Mouse (Mus musculus) kidney, postnatal 14 days (tissue): Measurements from ENCODE around the gene Etv6.

Experiments used
- DNase-seq: peaks from one replicate; pipeline ENCODE4 v3.0.0; 2022; ENCODE audit warnings: mixed read lengths

Etv6 gene

GRCm38 (mm10) chr6:134115219-134115968, 79.9 kb downstream of the Etv6 start:
- no peak for DNase-seq

GRCm38 (mm10) chr6:134117380-134117938, 82.0 kb downstream of the Etv6 start:
- DNase-seq = no peak

- no peak for DNase-seq
Measured at GRCm38 (mm10) chr6:134118506-134118905, 83.0 kb downstream of the Etv6 start.

- peak; percentile 18 for DNase-seq
Measured at GRCm38 (mm10) chr6:134119136-134119535, 83.6 kb downstream of the Etv6 start.

- DNase-seq = no peak
Measured at GRCm38 (mm10) chr6:134120227-134120626, 84.7 kb downstream of the Etv6 start.

GRCm38 (mm10) chr6:134120712-134121111, 85.2 kb downstream of the Etv6 start:
- DNase-seq = no peak

- DNase-seq = no peak
Measured at GRCm38 (mm10) chr6:134122945-134123344, 87.4 kb downstream of the Etv6 start.

- no peak for DNase-seq
Measured at GRCm38 (mm10) chr6:134123474-134123873, 88.0 kb downstream of the Etv6 start.

- no peak for DNase-seq
Measured at GRCm38 (mm10) chr6:134124256-134124655, 88.8 kb downstream of the Etv6 start.

GRCm38 (mm10) chr6:134127996-134128395, 92.5 kb downstream of the Etv6 start:
- peak; percentile 34 for DNase-seq

GRCm38 (mm10) chr6:134128594-134128993, 93.1 kb downstream of the Etv6 start:
- DNase-seq = no peak

GRCm38 (mm10) chr6:134129848-134130247, 94.3 kb downstream of the Etv6 start:
- DNase-seq = no peak

- no peak for DNase-seq
Measured at GRCm38 (mm10) chr6:134130816-134131215, 95.3 kb downstream of the Etv6 start.

GRCm38 (mm10) chr6:134131601-134132000, 96.1 kb downstream of the Etv6 start:
- DNase-seq = no peak

GRCm38 (mm10) chr6:134133756-134134155, 98.3 kb downstream of the Etv6 start:
- DNase-seq = no peak

GRCm38 (mm10) chr6:134134821-134135323, 99.4 kb downstream of the Etv6 start:
- no peak for DNase-seq

GRCm38 (mm10) chr6:134136315-134136714, 100.8 kb downstream of the Etv6 start:
- DNase-seq = no peak

GRCm38 (mm10) chr6:134139359-134139758, 103.9 kb downstream of the Etv6 start:
- DNase-seq = peak; percentile 43

GRCm38 (mm10) chr6:134140718-134141615, 105.5 kb downstream of the Etv6 start:
- no peak for DNase-seq

- no peak for DNase-seq
Measured at GRCm38 (mm10) chr6:134141616-134142165, 106.2 kb downstream of the Etv6 start.

- no peak for DNase-seq
Measured at GRCm38 (mm10) chr6:134142700-134143099, 107.2 kb downstream of the Etv6 start.

- DNase-seq = peak; percentile 40
Measured at GRCm38 (mm10) chr6:134143649-134144097, 108.2 kb downstream of the Etv6 start.
